Mouse (Mus musculus) spleen, adult 10 weeks (tissue): ENCODE data around the gene Rin2. TPM values are rescaled to one million over a fixed set of nuclear protein-coding genes. Genes with fewer than 3 reads are reported as not detected.

ENCODE experiments used
- polyA plus RNA-seq: library from polyadenylated mRNA; stranded (reverse); fragments of 350-450 nt; fragmentation: Illumina TruSeq; extraction: RNeasy Lipid Tissue Mini Kit (QIAGEN cat#74804); gene quantifications from one replicate; pipeline ENCODE4 v1.2.3, GENCODE M21; 2015; ENCODE audit warnings: low replicate concordance; ENCODE audit not compliant: insufficient read depth

Gene Rin2
- 12.2 TPM for polyA plus RNA-seq

DNA sequence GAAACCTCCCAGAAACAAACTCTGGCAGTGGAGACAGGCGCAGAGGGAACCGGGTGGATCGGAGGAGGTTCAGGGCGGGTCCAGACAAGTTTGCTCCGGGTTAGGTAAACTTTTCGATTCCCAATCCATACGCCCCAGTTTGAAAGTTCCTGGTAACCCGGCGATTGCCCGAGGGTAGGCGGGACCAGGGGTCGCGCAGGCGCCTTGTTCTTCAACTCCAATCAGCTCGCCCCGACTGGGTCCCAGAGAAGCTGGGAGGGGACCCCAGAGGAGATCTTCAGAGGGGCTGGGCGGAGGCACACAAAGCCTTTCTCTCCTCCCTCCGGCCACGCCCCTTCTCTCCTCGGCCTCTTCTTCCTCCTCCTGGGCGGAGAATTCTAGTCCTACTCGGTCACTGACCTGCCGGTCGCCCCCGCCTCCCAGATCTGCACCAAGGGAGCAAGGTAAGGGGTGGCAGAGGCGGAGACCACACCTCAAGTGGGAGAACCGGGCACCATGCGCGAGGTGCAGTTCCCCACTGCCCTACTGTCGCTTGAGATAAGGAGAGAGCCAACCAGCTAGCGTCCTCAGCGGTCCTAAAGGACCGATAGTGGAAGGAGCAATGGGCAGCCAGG, at the start of gene Rin2:
Gene Rin2, plus strand, starts transcription at position 74 of the 614 bp plus-strand sequence.

DNA sequence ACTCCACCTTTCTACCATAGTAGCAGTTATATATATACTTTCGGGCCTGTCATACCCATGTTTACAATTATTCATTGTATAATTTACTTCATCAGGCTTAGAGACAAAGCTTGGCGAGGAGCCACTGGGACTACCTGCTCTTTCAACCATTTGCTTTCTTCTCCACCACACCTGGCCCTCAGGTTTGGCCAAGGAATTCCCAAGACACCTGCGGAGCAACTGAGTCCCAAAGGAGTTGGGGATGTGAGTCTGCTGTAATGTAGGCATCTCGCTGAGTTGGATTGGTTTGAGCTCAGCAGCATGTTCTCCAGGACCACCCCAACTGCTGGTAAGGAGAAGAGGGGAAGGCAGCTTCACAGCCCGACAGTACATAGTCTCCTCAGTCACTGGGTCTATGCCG, 226.8 kb downstream of the Rin2 start, which contains the start of gene Naa20:
Gene Naa20, plus strand, starts transcription at position 239 of the 400 bp plus-strand sequence.

GRCm38 (mm10) chr2:145934339-145935231, 259.6 kb downstream of the Rin2 start, which contains the start of the genes Cfap61 and Crnkl1:
Gene Cfap61, plus strand, starts transcription at chr2:145934784.
Gene Crnkl1, minus strand, starts transcription at chr2:145935014.

Other genes starting within 250 kb of the Rin2 start
- gene Naa20, start 226.9 kb downstream of the Rin2 start, polyA plus RNA-seq: 78.9 TPM